ENCODE assay signal across 20 mouse cellular contexts in the genomic region with DNA sequence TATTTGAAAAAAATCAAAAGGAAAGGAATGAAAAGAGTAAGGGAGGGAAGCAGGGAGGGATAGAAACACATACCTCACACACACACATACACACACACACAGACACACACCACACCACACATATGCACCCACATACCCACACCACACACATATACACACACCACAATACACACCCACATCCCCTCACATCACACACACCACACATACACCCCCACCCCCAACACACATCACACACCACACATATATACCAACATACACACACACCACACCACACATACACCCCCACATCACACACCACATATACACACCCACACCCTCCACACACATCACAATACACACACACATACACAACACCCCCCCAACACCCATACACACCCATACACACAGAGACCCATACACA. TPM values are rescaled to one million over a fixed set of nuclear protein-coding genes. Genes with fewer than 3 reads are reported as not detected.
DNase-seq lines count a peak whose midpoint lies in the region; ATAC-seq and TF ChIP-seq lines count a peak whose summit lies in the region.
"Had no signal": no experiment of that assay in that cellular context is flagged by ENCODE, and none has a peak within 500 bp of the region (broad histone marks: within the 10 kb centered on the region; RNA-seq: fewer than 3 reads in every experiment).

No protein-coding gene starts in this region.

- H3K36me3 ChIP-seq in forebrain, embryonic 13.5 days (ENCODE audit: poor library complexity, severe bottlenecking), result peaks cover 34% of the 10 kb centered on the region
- peaks cover 17% of the 10 kb centered on the region; the same call in 1 of the 2 replicates for H3K36me3 ChIP-seq in forebrain, postnatal 0 days (ENCODE audit: insufficient read depth)
- H3K36me3 ChIP-seq in intestine, postnatal 0 days (ENCODE audit: control insufficient read depth, insufficient read depth), result peaks cover 23% of the 10 kb centered on the region; the same call in 1 of the 2 replicates
- H3K36me3 ChIP-seq in intestine, embryonic 16.5 days (ENCODE audit: control insufficient read depth, insufficient read depth, low read length), result peaks cover 10% of the 10 kb centered on the region

- peak; percentile 42 for ATAC-seq in forebrain, embryonic 13.5 days
- no peak for ATAC-seq in forebrain, postnatal 0 days
- peak; percentile 15; the same call in 1 of the 2 replicates for ATAC-seq in intestine, postnatal 0 days
- ATAC-seq in intestine, embryonic 16.5 days, result no peak

- no peaks in the 10 kb centered on the region for H3K9me3 ChIP-seq in forebrain, embryonic 13.5 days (replicated peaks)
- H3K9me3 ChIP-seq in forebrain, postnatal 0 days (ENCODE audit: low read length), result no peaks in the 10 kb centered on the region
- no peaks in the 10 kb centered on the region for H3K9me3 ChIP-seq in intestine, postnatal 0 days (ENCODE audit: control insufficient read depth)
- H3K9me3 ChIP-seq in intestine, embryonic 16.5 days (ENCODE audit: control insufficient read depth, low read length), result no peaks in the 10 kb centered on the region
- H3K9me3 ChIP-seq: embryonic facial prominence, embryonic 13.5 days had no signal

- H3K27me3 ChIP-seq in forebrain, embryonic 13.5 days, result no peaks in the 10 kb centered on the region
- H3K27me3 ChIP-seq in forebrain, postnatal 0 days (ENCODE audit: insufficient read depth, low read length), result no peaks in the 10 kb centered on the region
- no peaks in the 10 kb centered on the region for H3K27me3 ChIP-seq in intestine, postnatal 0 days (replicated peaks; ENCODE audit: control insufficient read depth, insufficient read depth, low read length)
- H3K27me3 ChIP-seq in intestine, embryonic 16.5 days (replicated peaks; ENCODE audit: control insufficient read depth, insufficient read depth, low read length), result no peaks in the 10 kb centered on the region
- H3K27me3 ChIP-seq: embryonic facial prominence, embryonic 13.5 days had no signal

- no peak for DNase-seq in forebrain, postnatal 0 days
- peak; percentile 33 for DNase-seq in testis, postnatal 10 days (ENCODE audit: low spot score)
- DNase-seq in testis, postnatal 14 days (ENCODE audit: low spot score), result no peak
- no peak for DNase-seq in c-Kit-positive CD71-positive TER-119-positive erythroid progenitor cells, embryonic 14.5 days (ENCODE audit: low spot score)
- DNase-seq: adrenal gland, postnatal 10 days; B cell, adult 2 months; cerebellum, adult 2 months; kidney, adult 9 months; lung, embryonic 14.5 days; right cerebral cortex, postnatal 4 days; thymus, adult 18-20 months had no signal

- H3K9ac ChIP-seq in forebrain, embryonic 13.5 days, result no peak overlapping the region
- no peak overlapping the region for H3K9ac ChIP-seq in forebrain, postnatal 0 days
- H3K9ac ChIP-seq in intestine, postnatal 0 days (ENCODE audit: low read depth, low read length), result no peak overlapping the region
- H3K9ac ChIP-seq in intestine, embryonic 16.5 days (ENCODE audit: low read depth, low read length), result no peak overlapping the region
- H3K9ac ChIP-seq: embryonic facial prominence, embryonic 13.5 days; lung, embryonic 14.5 days had no signal

- H3K4me1 ChIP-seq in forebrain, embryonic 13.5 days, result 0 out of 2 replicates have a peak, but pooled peaks cover under 1% of the 10 kb centered on the region
- H3K4me1 ChIP-seq in forebrain, postnatal 0 days (ENCODE audit: insufficient read depth), result no peaks in the 10 kb centered on the region
- no peaks in the 10 kb centered on the region for H3K4me1 ChIP-seq in intestine, postnatal 0 days (replicated peaks; ENCODE audit: control insufficient read depth, insufficient read depth, low read length)
- no peaks in the 10 kb centered on the region for H3K4me1 ChIP-seq in intestine, embryonic 16.5 days (ENCODE audit: control insufficient read depth, insufficient read depth, low read length)
- H3K4me1 ChIP-seq: embryonic facial prominence, embryonic 13.5 days had no signal

- H3K4me2 ChIP-seq in forebrain, embryonic 13.5 days, result no peak overlapping the region
- H3K4me2 ChIP-seq in forebrain, postnatal 0 days (ENCODE audit: low read depth), result no peak overlapping the region
- H3K4me2 ChIP-seq in intestine, postnatal 0 days (replicated peaks; ENCODE audit: low read depth), result no peak overlapping the region
- H3K4me2 ChIP-seq in intestine, embryonic 16.5 days (ENCODE audit: low read depth, low read length), result no peak overlapping the region
- H3K4me2 ChIP-seq: embryonic facial prominence, embryonic 13.5 days; liver, embryonic 11.5 days; lung, embryonic 14.5 days had no signal

- no peak overlapping the region for H3K27ac ChIP-seq in forebrain, embryonic 13.5 days
- no peak overlapping the region for H3K27ac ChIP-seq in forebrain, postnatal 0 days (ENCODE audit: low read depth, low read length)
- no peak overlapping the region for H3K27ac ChIP-seq in intestine, postnatal 0 days (ENCODE audit: low read depth, low read length)
- H3K27ac ChIP-seq in intestine, embryonic 16.5 days (ENCODE audit: low read length), result no peak overlapping the region
- H3K27ac ChIP-seq: embryonic facial prominence, embryonic 13.5 days had no signal

- no peak overlapping the region for H3K4me3 ChIP-seq in forebrain, embryonic 13.5 days
- no peak overlapping the region for H3K4me3 ChIP-seq in forebrain, postnatal 0 days (ENCODE audit: low read depth, low read length)
- H3K4me3 ChIP-seq in intestine, postnatal 0 days (ENCODE audit: low read depth, low read length), result no peak overlapping the region
- H3K4me3 ChIP-seq in intestine, embryonic 16.5 days (ENCODE audit: low read length), result no peak overlapping the region
- H3K4me3 ChIP-seq: embryonic facial prominence, embryonic 13.5 days had no signal

- TF ChIP-seq CTCF in forebrain, postnatal 0 days (IDR thresholded peaks at IDR 0.05; ENCODE audit: low read depth), result no peak
- TF ChIP-seq CTCF in intestine, postnatal 0 days (IDR thresholded peaks at IDR 0.05; ENCODE audit: low read depth), result no peak

RNA-seq across cellular contexts. Expression of gene Trappc5, which starts 8.4 kb away (rescaled TPM):
- polyA plus RNA-seq in forebrain, embryonic 13.5 days (2015; fragmentation: Nextera tagmentation; extraction: Ambion mirVana), result 52.0 and 57.4 TPM in 2 replicates
- total RNA-seq in forebrain, postnatal 0 days (2014; rRNA removed), result 70.5 and 72.7 TPM in 2 replicates
- 61.2 and 68.5 TPM in 2 replicates for polyA plus RNA-seq in forebrain, postnatal 0 days (2015; fragmentation: Nextera tagmentation; extraction: Ambion mirVana)
- polyA plus RNA-seq in intestine, postnatal 0 days (2015; fragmentation: Nextera tagmentation; extraction: Ambion mirVana), result 22.8 and 23.9 TPM in 2 replicates
- polyA plus RNA-seq in intestine, embryonic 16.5 days (2015; fragmentation: Nextera tagmentation; extraction: Ambion mirVana), result 35.0 and 38.8 TPM in 2 replicates

RNA-seq across cellular contexts. Expression of gene Fcer2a, which starts 9.4 kb away (rescaled TPM):
- 0.23 and 0.37 TPM in 2 replicates for polyA plus RNA-seq in forebrain, embryonic 13.5 days (2015; fragmentation: Nextera tagmentation; extraction: Ambion mirVana)
- not detected in 2 replicates for total RNA-seq in forebrain, postnatal 0 days (2014; rRNA removed)
- polyA plus RNA-seq in forebrain, postnatal 0 days (2015; fragmentation: Nextera tagmentation; extraction: Ambion mirVana), result 0.20 and 0.24 TPM in 2 replicates
- polyA plus RNA-seq in intestine, postnatal 0 days (2015; fragmentation: Nextera tagmentation; extraction: Ambion mirVana), result not detected in 2 replicates
- polyA plus RNA-seq in intestine, embryonic 16.5 days (2015; fragmentation: Nextera tagmentation; extraction: Ambion mirVana), result 0.06 TPM in 1 of 2 replicates, not detected in the other
- total RNA-seq: layer of hippocampus, postnatal 14 days; left cerebral cortex, postnatal 25 days had no signal
- polyA plus RNA-seq: heart, embryonic 14.5 days had no signal

RNA-seq across cellular contexts. Expression of gene Fcor, which starts 12.4 kb away (rescaled TPM):
- polyA plus RNA-seq in forebrain, embryonic 13.5 days (2015; fragmentation: Nextera tagmentation; extraction: Ambion mirVana), result 6.5 and 9.0 TPM in 2 replicates
- 9.8 and 13.7 TPM in 2 replicates for total RNA-seq in forebrain, postnatal 0 days (2014; rRNA removed)
- 21.0 and 22.2 TPM in 2 replicates for polyA plus RNA-seq in forebrain, postnatal 0 days (2015; fragmentation: Nextera tagmentation; extraction: Ambion mirVana)
- 1.5 and 2.8 TPM in 2 replicates for polyA plus RNA-seq in intestine, postnatal 0 days (2015; fragmentation: Nextera tagmentation; extraction: Ambion mirVana)
- polyA plus RNA-seq in intestine, embryonic 16.5 days (2015; fragmentation: Nextera tagmentation; extraction: Ambion mirVana), result 7.3 and 8.3 TPM in 2 replicates
- total RNA-seq: neutrophil, adult 5-6 weeks had no signal

RNA-seq across cellular contexts. Expression of gene Mcemp1, which starts 19.0 kb away (rescaled TPM):
- 0.15 and 0.18 TPM in 2 replicates for polyA plus RNA-seq in forebrain, embryonic 13.5 days (2015; fragmentation: Nextera tagmentation; extraction: Ambion mirVana)
- 0.19 TPM in 1 of 2 replicates, not detected in the other for total RNA-seq in forebrain, postnatal 0 days (2014; rRNA removed)
- 0.30 and 0.40 TPM in 2 replicates for polyA plus RNA-seq in forebrain, postnatal 0 days (2015; fragmentation: Nextera tagmentation; extraction: Ambion mirVana)
- 0.09 and 0.22 TPM in 2 replicates for polyA plus RNA-seq in intestine, postnatal 0 days (2015; fragmentation: Nextera tagmentation; extraction: Ambion mirVana)
- polyA plus RNA-seq in intestine, embryonic 16.5 days (2015; fragmentation: Nextera tagmentation; extraction: Ambion mirVana), result 0.29 and 0.62 TPM in 2 replicates
- total RNA-seq: left cerebral cortex, postnatal 25 days had no signal

RNA-seq across cellular contexts. Expression of gene Retn, which starts 29.0 kb away (rescaled TPM):
- polyA plus RNA-seq in forebrain, embryonic 13.5 days (2015; fragmentation: Nextera tagmentation; extraction: Ambion mirVana), result 0.31 and 0.64 TPM in 2 replicates
- 0.38 and 1.7 TPM in 2 replicates for total RNA-seq in forebrain, postnatal 0 days (2014; rRNA removed)
- 0.42 and 0.44 TPM in 2 replicates for polyA plus RNA-seq in forebrain, postnatal 0 days (2015; fragmentation: Nextera tagmentation; extraction: Ambion mirVana)
- not detected in 2 replicates for polyA plus RNA-seq in intestine, postnatal 0 days (2015; fragmentation: Nextera tagmentation; extraction: Ambion mirVana)
- polyA plus RNA-seq in intestine, embryonic 16.5 days (2015; fragmentation: Nextera tagmentation; extraction: Ambion mirVana), result not detected in 2 replicates
- polyA plus RNA-seq: embryonic facial prominence, embryonic 13.5 days; heart, embryonic 14.5 days; lung, embryonic 14.5 days had no signal

Comparison
In these comparisons a context has a peak if more than half of its experiments do, and no peak if none do; other contexts are left out.
1. ATAC-seq: peak in forebrain, embryonic 13.5 days (single experiment) and intestine, postnatal 0 days (single experiment); none in forebrain, postnatal 0 days (single experiment) and intestine, embryonic 16.5 days (single experiment).